Mouse (Mus musculus) right cerebral cortex, postnatal 10 days (tissue): ENCODE data around the gene Clcn3.

Experiments
- DNase-seq, 2 experiments: peaks; one replicate each; pipeline ENCODE4 v3.0.0; 2021; ENCODE audit warnings: low spot score in 2 of 2

Clcn3 gene

DNA sequence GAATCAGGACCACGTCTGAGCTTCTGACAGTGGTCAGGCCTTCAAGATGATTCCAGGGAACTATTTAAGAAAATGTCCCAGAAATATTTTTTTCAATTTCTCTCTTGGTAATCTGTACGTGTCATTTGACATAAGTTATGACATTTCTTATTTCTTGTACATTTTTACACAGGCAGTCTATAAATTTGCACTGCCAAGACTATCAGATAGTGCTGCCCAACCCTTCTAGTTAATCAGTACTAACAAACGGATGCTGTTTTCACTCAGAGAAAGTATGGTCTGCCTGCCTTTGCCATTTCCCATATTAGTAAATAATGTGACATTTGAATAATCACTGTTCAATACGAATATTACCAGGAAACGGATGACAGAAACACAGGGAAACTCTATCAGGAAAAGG is 30.3 kb downstream of the Clcn3 start:
- DNase-seq, result no peak

DNA sequence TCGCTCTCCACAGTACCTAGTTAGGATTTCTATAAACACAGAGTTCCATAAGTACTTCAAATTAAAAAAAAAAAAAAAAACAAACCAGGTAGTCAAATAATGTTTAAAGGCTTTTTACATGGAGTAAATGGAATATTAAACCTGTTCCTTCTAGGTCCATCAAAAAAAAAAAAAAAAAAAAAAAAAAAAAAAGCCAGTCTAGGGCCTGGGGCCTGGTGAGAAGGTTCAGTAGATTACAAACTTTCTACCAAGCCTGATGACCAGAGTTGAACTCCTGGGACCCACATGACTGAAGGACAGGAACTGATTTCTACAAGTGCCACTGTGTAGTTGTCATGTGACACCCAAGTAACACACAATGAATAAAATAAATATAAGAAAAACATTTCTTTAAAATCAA is 31.3 kb downstream of the Clcn3 start:
- no peak for DNase-seq

DNA sequence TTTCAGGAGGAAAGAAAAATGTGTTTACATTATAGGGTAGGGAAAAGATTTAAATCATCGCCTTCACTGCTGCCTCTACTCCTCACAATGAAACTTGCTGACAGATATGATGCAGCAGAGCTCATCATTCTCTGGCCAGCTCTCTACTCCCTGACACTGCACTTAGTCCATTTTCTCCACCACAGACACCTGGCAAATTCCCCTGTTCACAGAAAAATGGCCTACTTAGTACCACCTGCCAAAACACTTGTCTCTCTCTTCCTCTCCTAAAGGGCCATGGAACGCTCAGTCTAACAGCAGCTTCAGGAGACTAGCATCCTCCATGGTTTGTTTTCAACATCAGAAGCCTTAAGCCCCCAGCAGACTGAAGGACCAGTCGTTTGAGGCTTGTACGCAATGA is 31.8 kb downstream of the Clcn3 start:
- DNase-seq, result no peak

GRCm38 (mm10) chr8:60949859-60950258 is 33.2 kb downstream of the Clcn3 start:
- no peak for DNase-seq

DNA sequence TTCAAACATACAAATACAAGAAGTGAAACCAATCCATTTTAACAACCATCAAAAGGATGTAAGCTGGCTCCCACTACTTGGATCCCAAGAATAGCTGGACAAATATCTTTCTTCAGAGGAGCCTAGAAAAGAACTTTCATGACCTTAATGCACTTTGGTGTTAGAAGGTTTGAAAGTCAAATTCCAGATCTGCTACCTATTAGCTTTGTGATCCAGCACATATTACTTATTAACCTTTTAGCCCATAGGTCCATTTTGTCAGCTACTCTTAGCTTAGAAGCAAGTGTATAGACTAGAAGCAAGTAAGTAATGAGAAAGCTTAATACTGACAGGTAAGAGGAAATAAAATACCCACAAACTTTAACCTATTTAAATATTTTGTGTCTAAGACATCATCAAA is 35.6 kb downstream of the Clcn3 start:
- no peak for DNase-seq

DNA sequence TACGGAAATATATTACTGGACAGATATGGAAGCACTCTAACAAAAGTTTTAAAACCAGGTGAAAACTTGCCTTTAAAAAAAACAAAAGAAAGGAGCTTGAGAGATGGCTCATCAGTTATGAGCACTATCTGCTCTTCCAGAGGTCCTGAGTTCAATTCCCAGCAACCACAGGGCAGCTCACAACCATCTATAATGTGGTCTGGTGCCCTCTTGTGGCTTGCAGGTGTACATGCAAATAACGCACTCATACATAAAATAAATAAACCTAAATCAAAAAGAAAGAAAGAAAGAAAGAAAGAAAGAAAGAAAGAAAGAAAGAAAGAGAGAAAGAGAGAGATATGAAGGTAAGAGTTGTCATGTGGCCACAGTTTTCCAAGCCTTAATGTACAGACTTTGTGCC is 40.2 kb downstream of the Clcn3 start:
- DNase-seq, result no peak

DNA sequence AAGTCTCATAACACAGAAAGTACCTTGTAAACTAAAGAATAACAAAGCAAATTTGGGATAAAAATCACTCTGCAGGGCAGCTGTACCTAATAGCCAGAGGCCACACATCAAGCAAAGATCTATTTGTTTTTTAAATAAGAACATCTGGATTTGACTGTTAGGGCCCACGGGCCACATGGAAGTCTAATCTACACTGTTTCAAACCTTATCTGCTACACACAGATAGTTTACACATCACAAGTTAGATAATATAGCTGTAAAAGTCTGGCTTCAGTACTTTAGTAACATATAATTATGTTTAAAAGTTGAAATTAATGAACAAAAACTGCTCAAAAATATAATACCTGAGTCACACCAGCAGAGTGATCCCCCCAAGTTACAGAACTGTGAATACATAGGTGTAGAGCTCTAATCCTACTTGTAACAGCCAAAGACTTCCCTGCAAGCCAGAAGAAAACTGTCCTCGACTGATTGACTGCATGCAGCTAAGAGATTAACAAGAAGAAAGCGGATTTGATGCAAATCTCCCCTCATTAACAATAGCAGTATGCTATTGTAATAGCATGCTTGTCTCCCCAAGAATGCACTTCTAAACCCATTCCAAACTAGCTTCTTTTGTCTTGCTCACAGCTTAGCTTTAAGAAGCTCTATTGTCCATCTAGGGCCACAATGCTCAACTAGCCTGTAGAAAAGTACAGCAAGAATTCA is 44.2 kb downstream of the Clcn3 start:
- no peak for DNase-seq

DNA sequence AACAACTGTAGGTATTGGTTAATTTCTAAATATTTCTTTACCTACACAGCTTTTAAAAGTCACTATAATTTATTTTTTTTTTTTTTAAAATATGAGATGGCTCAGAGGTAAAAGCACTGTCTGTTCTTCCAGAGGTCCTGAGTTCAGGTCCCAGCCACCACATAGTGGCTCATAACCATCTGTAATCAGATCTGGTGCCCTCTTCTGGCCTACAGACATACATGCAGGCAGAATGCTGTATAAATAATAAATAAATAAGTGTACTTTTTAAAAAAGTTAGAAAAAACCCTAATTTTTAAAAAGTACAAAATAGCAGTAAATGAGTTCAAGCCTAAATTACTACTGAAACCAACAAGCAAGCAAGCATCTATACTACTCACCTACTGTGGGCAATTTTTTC is 49.5 kb downstream of the Clcn3 start:
- DNase-seq, result no peak

DNA sequence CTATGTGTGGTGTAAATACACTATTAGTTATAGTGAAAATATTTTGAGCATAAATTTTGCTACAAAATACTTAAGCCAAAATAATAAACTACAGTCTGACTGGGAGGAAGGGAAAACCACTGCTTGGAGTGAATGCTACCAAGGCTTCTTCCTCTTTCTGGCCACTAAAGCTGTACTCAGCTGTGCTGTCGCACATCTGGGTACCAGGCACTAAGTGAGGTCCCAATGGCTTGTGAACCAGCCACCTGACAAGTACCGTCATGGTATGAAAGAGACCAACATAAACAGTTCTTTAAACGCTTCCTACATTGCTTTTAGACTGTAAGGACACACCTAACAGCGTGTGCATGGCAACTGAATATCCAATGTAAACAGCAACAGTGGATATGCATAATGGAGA is 62.9 kb downstream of the Clcn3 start:
- no peak for DNase-seq

DNA sequence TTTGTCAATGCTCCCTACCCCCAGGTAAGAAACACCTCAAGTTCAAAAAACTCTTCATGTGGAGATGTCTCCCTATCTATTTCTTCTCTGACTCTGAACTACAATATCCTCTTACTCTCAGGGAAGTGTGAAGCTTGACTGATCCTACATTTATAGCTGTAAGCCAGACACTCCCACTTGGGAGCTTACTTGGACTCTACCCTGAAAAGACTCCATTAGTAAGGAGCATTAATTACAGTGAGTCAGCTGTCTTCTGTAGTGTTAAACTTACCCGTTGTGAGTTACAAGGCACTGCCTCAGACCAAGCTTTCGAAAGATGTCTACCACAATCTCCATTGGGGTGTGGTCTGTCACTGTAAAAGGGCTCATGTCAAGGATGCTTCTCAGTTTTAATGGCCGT is 64.0 kb downstream of the Clcn3 start:
- no peak for DNase-seq

DNA sequence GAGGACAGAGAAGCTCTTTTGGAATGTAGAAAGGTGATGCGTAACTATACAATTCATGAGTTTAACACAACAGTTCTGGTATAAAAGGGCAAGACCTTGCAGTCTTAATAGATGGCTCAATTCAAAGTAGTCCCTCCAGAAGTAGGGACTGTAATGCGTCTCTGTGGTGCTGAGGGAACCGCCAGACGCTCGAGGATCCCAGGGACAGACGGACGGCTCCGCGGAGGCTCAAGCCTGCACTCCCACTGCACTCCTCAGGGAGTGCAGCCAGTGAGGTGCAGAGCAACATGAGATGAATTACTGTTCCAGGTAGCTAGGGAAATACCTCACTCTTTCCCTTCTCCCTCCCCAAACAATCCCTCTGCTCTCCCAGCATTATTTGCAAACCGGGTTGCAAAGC is 70.5 kb downstream of the Clcn3 start:
- no peak for DNase-seq

DNA sequence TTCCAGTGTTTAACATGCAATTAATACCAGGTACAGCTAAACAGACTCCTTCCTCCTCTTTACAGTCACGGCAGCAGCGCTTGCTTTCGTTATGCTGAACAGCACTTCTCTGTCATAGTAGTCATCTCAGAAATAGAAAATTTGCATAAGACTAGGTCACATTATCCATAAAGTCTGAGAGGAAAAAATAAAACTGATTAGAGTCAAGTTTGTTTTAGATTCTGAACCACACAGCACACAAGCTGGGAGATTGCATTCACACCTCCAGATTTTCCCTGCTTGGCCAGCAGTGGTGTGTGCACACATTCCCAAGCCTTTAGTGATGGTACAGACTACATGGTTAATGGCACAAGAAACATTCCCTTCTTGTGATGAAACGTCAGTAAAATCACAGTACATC is 71.0 kb downstream of the Clcn3 start:
- DNase-seq, result no peak

DNA sequence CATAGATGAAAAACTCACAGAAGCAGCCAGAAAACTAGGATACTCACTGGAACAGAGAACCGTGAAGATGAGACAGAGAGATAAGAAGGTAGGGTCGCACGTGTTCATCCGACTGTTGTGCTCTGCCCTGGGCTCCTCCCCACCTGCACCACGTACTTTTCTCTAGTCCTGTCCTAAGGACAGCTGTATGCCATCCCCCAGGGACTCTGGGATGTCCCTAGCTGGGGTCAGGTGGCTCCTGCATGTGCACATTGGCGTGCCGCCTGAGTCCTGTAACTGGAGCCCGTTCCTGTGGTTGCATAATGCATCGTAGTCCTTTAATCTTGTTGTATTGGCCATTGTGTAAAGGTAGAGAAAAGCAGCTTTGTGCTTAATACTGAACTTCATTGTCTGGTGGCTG is 83.0 kb downstream of the Clcn3 start:
- DNase-seq, result no peak

DNA sequence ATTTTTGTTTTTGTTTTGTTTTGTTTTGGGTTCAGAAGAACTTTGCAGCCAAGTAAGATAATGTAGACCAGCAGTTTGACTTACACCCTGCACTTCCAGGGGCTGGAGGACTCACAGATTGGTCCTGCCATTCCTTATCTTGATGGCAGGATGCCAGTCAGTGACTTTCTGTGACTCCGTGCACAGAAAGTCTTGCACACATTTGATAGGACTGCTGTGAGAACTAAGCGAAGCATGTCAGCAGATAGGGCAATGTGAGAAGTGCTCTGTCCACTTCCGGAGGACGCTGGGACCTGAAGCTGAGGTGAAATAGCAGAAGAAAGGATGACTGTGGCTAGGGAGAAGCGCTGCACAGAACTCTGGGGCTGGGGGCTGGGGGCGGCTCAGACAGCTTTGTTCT is 87.2 kb downstream of the Clcn3 start:
- no peak for DNase-seq

GRCm38 (mm10) chr8:60891757-60892156 is 91.3 kb downstream of the Clcn3 start:
- DNase-seq, result no peak

- DNase-seq, result no peak
Measured at GRCm38 (mm10) chr8:60890520-60890874, 92.6 kb downstream of the Clcn3 start.

DNA sequence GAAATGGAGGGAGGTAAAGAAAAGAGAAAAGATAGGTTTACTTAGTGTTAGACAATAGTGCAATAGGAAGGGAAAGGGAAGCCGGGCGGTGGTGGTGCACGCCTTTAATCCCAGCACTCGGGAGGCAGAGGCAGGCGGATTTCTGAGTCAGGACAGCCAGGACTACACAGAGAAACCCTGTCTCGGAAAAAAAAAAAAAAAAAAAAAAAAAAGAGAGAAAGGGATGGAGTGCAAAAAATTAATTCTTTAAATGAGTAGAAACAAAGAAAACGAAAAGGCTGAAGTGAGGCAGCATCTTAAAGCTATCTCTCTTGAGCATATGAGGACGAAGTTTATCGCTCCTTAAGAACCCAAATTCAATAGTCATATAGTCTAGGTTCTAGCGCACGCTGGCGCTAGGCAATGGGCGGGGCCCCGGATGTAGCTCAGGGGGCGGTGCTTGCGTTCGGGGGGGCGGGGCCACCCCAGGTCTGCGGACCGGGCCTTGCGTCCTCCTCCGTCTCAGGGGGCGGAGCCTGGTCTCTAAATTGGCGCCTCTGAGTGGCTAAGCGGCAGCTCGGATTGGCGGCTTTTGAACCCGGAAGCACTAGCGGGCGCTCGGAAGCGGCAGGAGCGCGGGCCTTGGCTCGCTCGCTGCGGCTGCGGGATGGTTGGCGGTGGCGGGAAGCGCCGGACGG is 93.1 kb downstream of the Clcn3 start, which contains the start of gene Hpf1:
Hpf1 (plus strand) TSS at position 576 of the 677 bp plus-strand sequence.
- peak; percentile 97 for DNase-seq

DNA sequence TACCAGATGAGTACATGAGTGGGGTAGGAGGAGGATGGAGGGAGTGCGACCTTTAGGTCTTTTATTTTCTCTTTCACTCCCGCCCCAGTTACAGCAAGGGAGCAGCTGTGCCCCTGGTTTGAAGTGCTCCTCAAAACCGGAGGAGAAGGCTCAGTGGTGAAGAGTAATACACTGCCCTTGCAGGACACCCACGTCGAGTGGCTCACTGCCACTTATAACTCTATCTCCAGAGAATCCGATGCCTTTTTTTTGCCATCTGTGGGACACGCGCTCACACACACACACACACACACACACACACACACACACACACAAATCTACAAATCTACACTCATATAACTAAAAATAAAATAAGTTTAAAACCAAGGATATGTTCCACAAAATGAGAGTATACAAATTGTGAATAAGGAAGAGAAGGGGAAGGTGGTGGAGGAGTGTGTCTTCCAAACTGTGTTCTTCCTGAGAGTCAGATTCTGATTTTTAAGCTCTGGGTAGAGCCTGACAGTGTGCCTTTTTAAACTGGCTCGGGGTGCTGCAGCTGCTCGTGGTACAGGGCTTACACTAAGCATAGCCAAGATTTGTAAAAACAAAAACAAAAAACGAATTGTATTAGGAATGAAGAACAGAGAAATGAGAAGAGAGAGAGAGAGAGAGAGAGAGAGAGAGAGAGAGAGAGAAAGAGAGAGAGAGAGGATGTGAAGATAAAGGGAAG is 93.8 kb downstream of the Clcn3 start:
- DNase-seq, result no peak

DNA sequence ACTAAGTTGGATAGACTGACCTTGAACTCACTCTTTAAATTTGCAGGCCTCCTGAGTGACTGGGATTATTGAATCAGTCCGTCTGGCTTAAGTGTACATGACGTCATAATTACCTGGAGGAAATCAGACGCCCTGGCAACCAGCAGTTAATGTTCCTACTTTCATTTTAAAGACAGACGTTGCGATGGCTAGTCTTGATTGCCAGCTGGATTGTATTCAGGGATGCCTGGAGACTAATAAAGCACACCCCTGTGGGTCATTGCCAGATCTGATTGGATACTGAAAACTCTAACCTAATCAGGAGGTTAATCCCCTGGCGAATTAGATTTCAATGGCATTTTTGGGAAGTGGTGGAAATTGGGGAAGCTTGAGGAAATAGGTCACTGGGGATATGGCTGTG is 96.4 kb downstream of the Clcn3 start:
- no peak for DNase-seq

DNA sequence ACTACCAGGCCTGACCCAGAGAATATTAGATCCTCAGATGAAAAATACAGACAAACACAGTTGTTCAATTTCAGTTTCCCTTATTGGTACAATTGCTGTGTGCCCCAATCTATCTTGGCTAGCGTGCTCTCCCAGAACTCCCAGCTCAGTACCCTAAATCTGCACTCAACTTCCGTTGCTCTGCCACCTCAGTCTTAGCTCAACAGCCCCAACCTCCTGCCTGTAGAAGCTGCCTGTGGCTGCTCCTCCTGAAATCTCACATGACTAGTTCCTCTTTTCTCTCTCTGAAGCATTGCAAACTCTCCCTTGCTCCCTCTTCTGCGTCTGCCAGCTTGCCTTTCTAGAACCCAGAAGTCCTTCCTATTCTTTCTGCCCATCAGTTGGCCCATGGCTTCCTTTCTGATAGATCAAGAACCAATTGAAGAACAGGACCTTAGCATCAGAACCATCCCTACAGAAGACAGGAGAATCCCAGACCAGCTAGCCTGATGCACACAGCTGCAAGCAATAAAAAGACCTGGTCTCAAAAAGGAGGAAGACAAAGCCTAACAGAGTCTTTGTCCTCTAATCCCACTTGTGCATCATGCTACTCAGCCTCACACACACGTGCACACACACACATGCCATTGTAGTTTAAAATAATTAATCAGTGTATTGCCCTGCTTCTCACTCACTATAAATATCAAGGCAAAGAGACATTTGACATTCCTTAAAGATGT is 99.5 kb downstream of the Clcn3 start:
- DNase-seq, result no peak

GRCm38 (mm10) chr8:60878617-60879016 is 104.5 kb downstream of the Clcn3 start:
- no peak for DNase-seq
